Mouse (Mus musculus) megakaryocyte-erythroid progenitor cell, adult 5-6 weeks (primary cell): ENCODE measurements around the gene Kcnk15. TPM values are rescaled to one million over a fixed set of nuclear protein-coding genes. Genes with fewer than 3 reads are reported as not detected.

Experiments used
- total RNA-seq, 2 experiments: library from RNA; stranded (forward) in 1 of 2; stranded (reverse) in 1 of 2; fragments of 200-1000, 215-1000 nt in 1 of 2; fragments of >200 nt in 1 of 2; fragmentation: Nextera tagmentation in 1 of 2; gene quantifications; 2 replicates each; pipeline ENCODE4 v1.2.3; 2014 to 2017

Gene Kcnk15
- total RNA-seq, 2 experiments from 2014 or later: not detected

Other genes with a start within 250 kb of the Kcnk15 start
- 438 and 460 TPM in 2 replicates for gene Serinc3, start 208.5 kb upstream of the Kcnk15 start, total RNA-seq (2014; fragmentation: Nextera tagmentation)
- gene Serinc3, start 208.5 kb upstream of the Kcnk15 start, total RNA-seq (2017): 469 and 531 TPM in 2 replicates
- gene Pkig, start 195.3 kb upstream of the Kcnk15 start, total RNA-seq (2014; fragmentation: Nextera tagmentation): 92.1 and 105 TPM in 2 replicates
- 38.2 and 70.3 TPM in 2 replicates for gene Pkig, start 195.3 kb upstream of the Kcnk15 start, total RNA-seq (2017)
- gene Ada, start 103.4 kb upstream of the Kcnk15 start, total RNA-seq (2014; fragmentation: Nextera tagmentation): 8.0 and 10.6 TPM in 2 replicates
- 9.1 and 14.4 TPM in 2 replicates for gene Ada, start 103.4 kb upstream of the Kcnk15 start, total RNA-seq (2017)
- gene Ccn5, start 32.8 kb upstream of the Kcnk15 start, total RNA-seq (2014; fragmentation: Nextera tagmentation): not detected in 2 replicates
- gene Ccn5, start 32.8 kb upstream of the Kcnk15 start, total RNA-seq (2017): not detected in 2 replicates
- not detected in 2 replicates for gene Rims4, start 65.0 kb downstream of the Kcnk15 start, total RNA-seq (2014; fragmentation: Nextera tagmentation)
- gene Rims4, start 65.0 kb downstream of the Kcnk15 start, total RNA-seq (2017): not detected in 2 replicates
- 111 and 112 TPM in 2 replicates for gene Ywhab, start 141.3 kb downstream of the Kcnk15 start, total RNA-seq (2014; fragmentation: Nextera tagmentation)
- gene Ywhab, start 141.3 kb downstream of the Kcnk15 start, total RNA-seq (2017): 54.1 and 60.2 TPM in 2 replicates
- 1.5 TPM in 1 of 2 replicates, not detected in the other for gene Pabpc1l, start 171.8 kb downstream of the Kcnk15 start, total RNA-seq (2014; fragmentation: Nextera tagmentation)
- not detected in 2 replicates for gene Pabpc1l, start 171.8 kb downstream of the Kcnk15 start, total RNA-seq (2017)
- gene Stk4, start 216.7 kb downstream of the Kcnk15 start, total RNA-seq (2014; fragmentation: Nextera tagmentation): 72.5 and 74.3 TPM in 2 replicates
- gene Stk4, start 216.7 kb downstream of the Kcnk15 start, total RNA-seq (2017): 76.5 and 137 TPM in 2 replicates
- gene Tomm34, start 217.5 kb downstream of the Kcnk15 start, total RNA-seq (2014; fragmentation: Nextera tagmentation): 40.8 and 48.4 TPM in 2 replicates
- gene Tomm34, start 217.5 kb downstream of the Kcnk15 start, total RNA-seq (2017): 33.5 and 38.5 TPM in 2 replicates